Mouse (Mus musculus): ENCODE data around the gene Slc13a3. TPM values are rescaled to one million over a fixed set of nuclear protein-coding genes. Genes with fewer than 3 reads are reported as not detected.
"Not testable (repeated sequence)": the region's sequence is repeated elsewhere in the genome, so short reads cannot be mapped to it uniquely, and the experiment has no call there.

Gene Slc13a3
- polyA plus RNA-seq (2016; fragmentation: Nextera tagmentation; extraction: Ambion mirVana): 2.4 and 2.6 TPM in 2 replicates

DNA sequence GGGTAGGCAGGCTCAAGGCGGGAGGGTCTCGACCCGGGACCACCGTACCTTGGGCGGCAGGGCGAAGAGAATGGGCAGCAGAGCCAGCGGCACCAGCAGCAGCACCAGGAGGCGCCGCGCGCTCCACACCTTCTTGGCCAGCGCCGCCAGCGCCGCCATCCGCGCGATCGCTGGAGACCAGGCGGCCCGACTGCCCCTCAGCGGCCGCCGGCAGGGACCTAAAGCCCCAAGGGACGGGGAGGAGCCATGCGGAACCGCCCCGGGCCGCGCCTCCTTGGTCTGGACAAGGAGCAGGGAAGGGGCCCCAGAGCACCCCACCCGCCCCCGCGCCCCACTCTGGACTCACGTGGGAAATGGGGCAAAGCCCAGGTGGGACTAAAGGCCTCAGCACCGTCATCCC, at the start of gene Slc13a3:
TSS of gene Slc13a3 (minus strand) at position 228 of the 400 bp plus-strand sequence.
- Histone ChIP-seq H3K9me3 (no peaks in the 10 kb centered on the region), H3K36me3 (no peaks in the 10 kb centered on the region), H3K4me1 (peaks cover 12% of the 10 kb centered on the region), H3K9ac (replicated peaks) (peak within 1 kb of the TSS; percentile 25; the same call in 1 of the 2 replicates), H3K27ac (replicated peaks) (no peak within 1 kb of the TSS), H3K4me2 (replicated peaks) (peak within 1 kb of the TSS; percentile 52), H3K4me3 (peak within 1 kb of the TSS; percentile 27), H3K27me3 (peaks cover 32% of the 10 kb centered on the region)
- 1% methylated on average over 29 of the region's 35 CpGs for WGBS
- no peak for ATAC-seq (ENCODE audit: low FRiP score, low read depth)

DNA sequence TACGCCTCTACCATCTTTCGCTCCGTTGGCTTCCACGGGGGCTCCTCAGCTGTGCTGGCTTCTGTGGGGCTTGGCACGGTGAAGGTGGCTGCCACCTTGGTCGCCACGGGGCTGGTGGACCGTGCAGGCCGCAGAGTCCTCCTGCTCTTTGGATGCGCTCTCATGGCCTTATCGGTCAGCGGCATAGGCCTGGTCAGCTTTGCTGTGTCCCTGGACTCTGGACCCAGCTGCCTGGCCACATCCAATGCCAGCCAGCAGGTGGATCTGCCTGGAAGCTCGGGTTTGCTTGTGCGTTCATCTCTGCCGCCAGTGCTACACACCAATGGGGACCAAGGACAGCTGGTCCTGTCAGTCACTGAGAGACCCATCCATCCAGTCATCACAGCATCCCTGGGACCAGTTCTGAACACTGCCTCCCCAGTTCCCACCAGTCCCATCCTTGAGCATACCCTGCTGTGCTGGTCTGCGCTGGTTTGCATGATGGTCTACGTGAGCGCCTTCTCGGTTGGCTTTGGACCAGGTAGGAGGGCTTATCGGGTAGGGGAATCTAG, 42.2 kb upstream of the Slc13a3 start:
- Histone ChIP-seq H3K27ac (replicated peaks) (no peak overlapping the region), H3K9me3 (no peaks in the 10 kb centered on the region), H3K27me3 (no peaks in the 10 kb centered on the region), H3K4me2 (replicated peaks) (no peak overlapping the region), H3K4me1 (peaks cover 13% of the 10 kb centered on the region), H3K9ac (replicated peaks) (no peak overlapping the region), H3K36me3 (no peaks in the 10 kb centered on the region), H3K4me3 (no peak overlapping the region)
- ATAC-seq (ENCODE audit: low FRiP score, low read depth): no peak
- 94% methylated on average over 20 of the region's 20 CpGs for WGBS

DNA sequence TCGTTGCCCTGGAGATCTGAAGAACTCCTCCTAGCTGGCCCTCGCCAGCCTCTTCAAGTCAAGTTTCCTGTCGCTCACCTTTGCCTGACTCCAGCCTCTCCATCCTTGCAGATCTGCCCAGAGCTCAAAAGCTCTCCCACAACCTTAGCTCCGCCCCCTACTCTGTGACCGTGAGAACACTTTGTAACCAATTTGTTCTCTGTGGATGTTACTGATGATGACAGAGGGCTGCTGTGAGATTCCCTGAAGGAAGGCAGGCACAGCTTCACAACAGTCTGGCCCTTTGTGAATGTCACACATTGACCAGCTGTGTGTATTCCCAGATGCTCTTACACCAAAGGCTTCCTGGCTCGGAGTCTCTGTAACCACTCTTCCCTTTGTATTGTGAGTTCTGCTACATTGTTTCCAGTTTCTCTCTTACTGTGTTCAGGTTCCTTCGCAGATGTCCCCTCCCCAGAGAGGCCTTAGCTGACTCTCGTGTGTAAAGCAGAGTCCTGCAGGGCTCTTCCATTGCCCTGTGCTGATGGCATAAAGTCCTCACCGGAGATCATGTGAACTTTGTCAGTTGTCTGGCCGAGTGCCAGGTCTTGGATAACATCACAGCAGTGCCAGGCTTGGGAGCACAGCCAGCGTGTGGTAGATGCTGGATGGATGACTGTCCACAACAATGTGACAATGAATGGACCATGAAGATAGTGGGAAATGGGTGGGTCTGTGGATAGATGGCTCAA, 40.0 kb upstream of the Slc13a3 start:
- no peak overlapping the region for H3K4me2 ChIP-seq (replicated peaks)
- H3K27me3 ChIP-seq: no peaks in the 10 kb centered on the region
- H3K36me3 ChIP-seq: no peaks in the 10 kb centered on the region
- no peak for ATAC-seq (ENCODE audit: low FRiP score, low read depth)
- no peak overlapping the region for H3K4me3 ChIP-seq
- WGBS: 53% methylated on average over 11 of the region's 11 CpGs
- H3K27ac ChIP-seq (replicated peaks): no peak overlapping the region
- H3K9me3 ChIP-seq: no peaks in the 10 kb centered on the region
- no peak overlapping the region for H3K9ac ChIP-seq (replicated peaks)
- H3K4me1 ChIP-seq: peaks cover 13% of the 10 kb centered on the region

DNA sequence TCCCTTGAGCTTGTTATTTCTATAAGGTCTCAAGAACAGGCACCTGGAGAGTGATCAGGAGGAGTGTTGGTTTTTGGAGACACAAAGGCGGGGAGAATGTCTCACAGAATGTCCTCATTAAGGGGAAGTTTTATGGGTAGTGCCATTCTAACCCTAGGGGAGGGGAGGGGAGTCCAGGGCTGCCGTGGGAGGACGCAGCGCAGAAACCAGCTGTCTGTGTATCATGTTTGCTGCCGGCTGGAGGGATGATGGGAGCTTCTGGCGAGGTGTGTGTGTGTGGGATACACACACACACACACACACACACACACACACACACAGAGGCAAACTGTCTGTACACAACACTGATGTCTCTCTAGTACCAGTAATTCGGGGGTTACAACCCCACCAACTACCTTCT, 39.4 kb upstream of the Slc13a3 start:
- no peak overlapping the region for H3K4me2 ChIP-seq (replicated peaks)
- H3K4me1 ChIP-seq: peaks cover 13% of the 10 kb centered on the region
- 66% methylated on average over 7 of the region's 7 CpGs for WGBS
- H3K27me3 ChIP-seq: no peaks in the 10 kb centered on the region
- H3K9me3 ChIP-seq: no peaks in the 10 kb centered on the region
- H3K9ac ChIP-seq (replicated peaks): no peak overlapping the region
- no peak overlapping the region for H3K4me3 ChIP-seq
- H3K36me3 ChIP-seq: no peaks in the 10 kb centered on the region
- ATAC-seq (ENCODE audit: low FRiP score, low read depth): no peak
- H3K27ac ChIP-seq (replicated peaks): no peak overlapping the region

DNA sequence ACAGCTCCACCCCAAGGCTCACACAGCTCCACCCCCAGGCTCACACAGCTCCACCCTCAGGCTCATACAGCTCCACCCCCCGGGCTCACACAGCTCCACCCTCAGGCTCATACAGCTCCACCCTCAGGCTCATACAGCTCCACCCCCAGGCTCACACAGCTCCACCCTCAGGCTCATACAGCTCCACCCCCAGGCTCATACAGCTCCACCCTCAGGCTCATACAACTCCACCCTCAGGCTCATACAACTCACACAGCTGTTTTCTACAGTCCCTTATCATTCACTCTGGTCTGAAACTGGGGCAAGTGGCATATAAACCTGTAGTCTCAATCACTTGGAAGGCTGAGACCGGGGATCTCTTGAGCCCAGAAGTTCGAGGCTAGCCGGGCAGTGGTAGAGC, 38.5 kb upstream of the Slc13a3 start:
- not testable (repeated sequence) for H3K36me3 ChIP-seq; H3K9me3 ChIP-seq; ATAC-seq (ENCODE audit: low FRiP score, low read depth); H3K9ac ChIP-seq (replicated peaks); H3K27ac ChIP-seq (replicated peaks); H3K27me3 ChIP-seq; H3K4me2 ChIP-seq (replicated peaks); H3K4me3 ChIP-seq
- H3K4me1 ChIP-seq: peaks cover 13% of the 10 kb centered on the region
- WGBS: 92% methylated on average over 4 of the region's 4 CpGs

DNA sequence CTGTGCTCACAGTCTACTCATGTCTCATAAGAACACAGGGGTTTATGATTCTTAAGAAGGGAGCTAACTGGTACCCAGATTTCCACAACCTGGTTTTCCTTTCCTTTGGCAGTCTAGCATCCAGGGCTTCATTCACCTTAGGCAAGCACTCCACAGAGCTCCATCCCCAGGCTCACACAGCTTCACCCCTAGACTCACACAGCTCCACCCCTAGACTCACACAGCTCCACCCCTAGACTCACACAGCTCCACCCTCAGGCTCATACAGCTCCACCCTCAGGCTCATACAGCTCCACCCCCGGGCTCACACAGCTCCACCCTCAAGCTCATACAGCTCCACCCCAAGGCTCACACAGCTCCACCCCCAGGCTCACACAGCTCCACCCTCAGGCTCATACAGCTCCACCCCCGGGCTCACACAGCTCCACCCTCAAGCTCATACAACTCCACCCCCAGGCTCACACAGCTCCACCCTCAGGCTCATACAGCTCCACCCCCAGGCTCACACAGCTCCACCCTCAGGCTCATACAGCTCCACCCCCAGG, 38.0 kb upstream of the Slc13a3 start:
- not testable (repeated sequence) for H3K9ac ChIP-seq (replicated peaks); H3K4me3 ChIP-seq; H3K36me3 ChIP-seq; H3K4me2 ChIP-seq (replicated peaks); ATAC-seq (ENCODE audit: low FRiP score, low read depth); H3K27me3 ChIP-seq; H3K27ac ChIP-seq (replicated peaks); H3K9me3 ChIP-seq
- WGBS: 69% methylated on average over 2 of the region's 2 CpGs
- peaks cover 13% of the 10 kb centered on the region for H3K4me1 ChIP-seq

DNA sequence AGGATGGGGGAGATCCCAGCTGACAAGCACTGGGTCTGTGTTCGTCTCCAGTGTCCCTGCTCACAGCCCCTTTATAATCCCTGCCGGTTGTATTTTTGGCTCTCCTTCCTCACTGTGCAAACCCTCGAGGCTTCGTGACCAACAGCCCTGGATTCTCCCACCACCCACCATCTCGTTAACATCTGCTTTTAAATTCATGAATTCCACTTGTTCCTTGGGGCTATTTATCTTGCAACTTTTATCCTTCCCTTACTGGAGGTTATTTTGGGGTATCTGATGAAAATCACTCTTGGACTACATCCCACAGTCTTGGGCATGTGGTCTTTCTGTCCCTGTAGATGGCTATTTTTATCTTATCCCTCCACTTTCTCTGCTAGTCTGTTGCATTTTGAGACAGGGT, 37.4 kb upstream of the Slc13a3 start:
- Histone ChIP-seq H3K27ac (replicated peaks) (no peak overlapping the region), H3K4me3 (no peak overlapping the region), H3K27me3 (0 out of 2 replicates have a peak, but pooled peaks cover 5% of the 10 kb centered on the region), H3K4me2 (replicated peaks) (no peak overlapping the region), H3K36me3 (no peaks in the 10 kb centered on the region), H3K9ac (replicated peaks) (no peak overlapping the region), H3K4me1 (peaks cover 13% of the 10 kb centered on the region), H3K9me3 (no peaks in the 10 kb centered on the region)
- 69% methylated on average over 5 of the region's 5 CpGs for WGBS
- ATAC-seq (ENCODE audit: low FRiP score, low read depth): no peak

DNA sequence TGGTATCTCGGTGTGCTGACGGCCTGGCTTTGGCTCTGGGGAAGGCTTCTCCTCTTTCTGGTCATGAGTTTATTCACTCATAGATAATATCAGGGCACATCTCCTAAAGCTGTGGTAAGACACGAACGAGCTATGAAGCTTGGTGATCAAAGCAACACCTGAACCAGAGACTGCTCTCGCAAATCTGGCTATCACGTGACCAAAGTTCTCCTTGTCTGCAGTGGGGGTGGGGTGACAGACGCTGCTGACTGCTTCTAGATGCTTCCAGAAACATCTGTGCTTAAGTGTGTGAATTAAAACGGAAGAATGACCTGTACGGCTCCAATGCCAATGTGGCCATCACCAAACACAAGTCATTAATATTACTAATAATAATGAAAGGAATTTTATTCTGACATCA, 36.7 kb upstream of the Slc13a3 start:
- Histone ChIP-seq H3K27me3 (0 out of 2 replicates have a peak, but pooled peaks cover 5% of the 10 kb centered on the region), H3K9ac (replicated peaks) (no peak overlapping the region), H3K9me3 (no peaks in the 10 kb centered on the region), H3K4me3 (no peak overlapping the region), H3K4me1 (peaks cover 13% of the 10 kb centered on the region), H3K4me2 (replicated peaks) (no peak overlapping the region), H3K36me3 (no peaks in the 10 kb centered on the region), H3K27ac (replicated peaks) (no peak overlapping the region)
- ATAC-seq (ENCODE audit: low FRiP score, low read depth): no peak
- WGBS: 82% methylated on average over 9 of the region's 9 CpGs

DNA sequence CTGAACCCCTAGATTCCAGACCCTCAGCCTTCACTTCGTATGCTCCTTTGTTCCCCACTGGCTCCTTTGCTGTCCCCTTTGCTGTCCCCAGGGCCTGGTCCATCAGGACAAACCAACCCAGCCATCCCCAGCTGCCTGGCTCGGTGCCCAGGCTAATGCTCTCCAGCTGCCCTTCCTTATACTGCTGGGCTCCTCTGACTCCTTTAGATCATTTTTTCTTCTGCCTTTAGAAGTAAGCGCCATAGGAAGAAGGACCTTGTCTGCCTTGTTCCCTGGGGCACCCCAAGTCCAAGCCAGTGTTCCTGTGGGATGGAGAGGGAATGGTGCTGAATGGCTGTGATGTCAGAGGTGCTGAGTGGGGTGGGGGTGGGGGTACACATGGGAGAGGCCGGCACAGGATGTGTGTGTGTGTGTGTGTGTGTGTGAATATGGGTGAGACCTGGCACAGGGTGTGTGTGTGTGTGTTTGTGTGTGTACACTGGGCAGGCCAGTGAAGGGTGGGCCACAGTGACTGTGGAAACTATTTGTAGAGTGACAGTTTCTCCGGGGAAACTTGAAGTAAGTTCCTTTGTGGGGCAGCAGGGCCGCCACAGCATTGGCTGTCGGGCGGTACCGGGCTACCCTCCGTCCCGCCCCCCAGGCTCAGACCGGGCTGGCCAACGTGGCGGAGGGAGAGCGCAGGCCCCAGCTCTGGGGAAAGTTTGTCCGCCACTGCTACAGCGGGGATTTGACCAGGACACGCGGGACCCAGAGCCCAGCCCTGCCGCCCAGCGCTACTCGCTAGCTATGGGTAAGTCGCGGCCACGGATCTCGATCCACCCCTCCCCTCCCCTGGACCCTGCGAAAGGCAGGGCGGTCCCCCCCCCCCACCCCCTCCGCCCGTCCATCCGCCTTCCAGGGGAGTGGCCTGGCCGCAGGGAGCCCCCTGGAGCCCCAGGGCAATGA, 30.5 kb upstream of the Slc13a3 start, which contains the start of gene Slc2a10:
TSS of gene Slc2a10 (plus strand) at position 529 of the 945 bp plus-strand sequence.
- Histone ChIP-seq H3K9ac (replicated peaks) (peak within 1 kb of the TSS; percentile 61), H3K36me3 (no peaks in the 10 kb centered on the region), H3K4me2 (replicated peaks) (peak within 1 kb of the TSS; percentile 61), H3K4me1 (peaks cover 20% of the 10 kb centered on the region), H3K9me3 (no peaks in the 10 kb centered on the region), H3K27me3 (peaks cover 5% of the 10 kb centered on the region; the same call in 1 of the 2 replicates), H3K27ac (replicated peaks) (peak within 1 kb of the TSS; percentile 35; the same call in 1 of the 2 replicates), H3K4me3 (peak within 1 kb of the TSS; percentile 41)
- 6% methylated on average over 27 of the region's 32 CpGs for WGBS
- ATAC-seq (ENCODE audit: low FRiP score, low read depth): peak; percentile 62

DNA sequence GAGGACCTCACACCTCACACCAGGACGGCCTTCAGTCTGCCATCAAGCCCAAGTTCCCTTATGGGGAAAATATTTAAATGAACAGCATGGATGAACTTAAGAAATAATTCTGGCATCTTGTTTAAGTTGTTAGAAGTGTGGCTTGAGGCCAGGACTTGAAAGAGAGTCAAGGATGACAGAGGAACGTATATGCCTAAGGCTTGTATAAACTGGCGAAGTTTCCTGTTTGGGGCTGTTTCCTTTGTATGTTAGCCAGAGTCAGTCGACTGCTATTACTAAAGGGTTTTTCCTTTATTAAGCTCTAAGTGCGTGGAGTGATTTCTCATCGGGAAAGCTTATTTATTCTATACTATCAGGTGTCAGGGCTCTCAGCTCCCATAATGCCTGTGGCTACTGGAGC, 25.8 kb upstream of the Slc13a3 start:
- Histone ChIP-seq H3K4me1 (peaks cover 24% of the 10 kb centered on the region), H3K27ac (replicated peaks) (no peak overlapping the region), H3K27me3 (peaks cover 3% of the 10 kb centered on the region; the same call in 1 of the 2 replicates), H3K9ac (replicated peaks) (no peak overlapping the region), H3K4me2 (replicated peaks) (no peak overlapping the region), H3K9me3 (no peaks in the 10 kb centered on the region), H3K4me3 (no peak overlapping the region), H3K36me3 (no peaks in the 10 kb centered on the region)
- ATAC-seq (ENCODE audit: low FRiP score, low read depth): no peak
- 80% methylated on average over 6 of the region's 6 CpGs for WGBS

DNA sequence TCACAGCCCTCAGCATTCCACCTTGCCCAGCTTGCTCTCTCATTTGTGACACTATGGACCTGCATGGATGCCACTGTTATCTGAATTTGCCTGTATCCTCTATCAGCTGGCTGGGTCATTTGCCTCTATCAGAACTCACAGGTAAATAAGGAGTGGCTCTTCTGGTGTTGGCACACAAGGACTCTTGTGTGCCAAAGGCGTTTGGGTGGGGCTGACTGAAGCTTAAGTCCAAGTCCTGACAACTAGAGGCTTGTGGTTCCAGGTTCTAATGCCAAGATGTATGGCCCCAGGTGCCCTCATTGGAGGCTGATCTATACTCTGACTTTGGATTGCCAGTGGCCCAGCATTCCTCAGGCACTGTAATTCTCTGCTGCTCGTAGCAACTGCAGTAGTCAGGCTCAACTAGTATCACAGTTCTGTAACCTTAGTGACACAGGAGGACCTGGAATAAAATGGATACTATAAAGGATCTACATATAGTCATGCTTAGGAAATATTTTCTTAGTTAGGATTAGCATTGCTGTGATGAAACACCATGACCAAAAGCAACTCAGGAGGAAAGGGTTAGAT, 24.8 kb upstream of the Slc13a3 start:
- no peak overlapping the region for H3K9ac ChIP-seq (replicated peaks)
- no peak overlapping the region for H3K4me2 ChIP-seq (replicated peaks)
- peaks cover 3% of the 10 kb centered on the region; the same call in 1 of the 2 replicates for H3K27me3 ChIP-seq
- WGBS: 83% methylated on average over 2 of the region's 2 CpGs
- H3K27ac ChIP-seq (replicated peaks): no peak overlapping the region
- no peaks in the 10 kb centered on the region for H3K36me3 ChIP-seq
- no peak for ATAC-seq (ENCODE audit: low FRiP score, low read depth)
- H3K4me3 ChIP-seq: no peak overlapping the region
- peaks cover 18% of the 10 kb centered on the region for H3K4me1 ChIP-seq
- H3K9me3 ChIP-seq: no peaks in the 10 kb centered on the region
